Mouse (Mus musculus) kidney, postnatal 25 days (tissue): ENCODE measurements around the gene Rab44.

ENCODE experiments used
- DNase-seq, 2 experiments: peaks; one replicate each; pipeline ENCODE4 v3.0.0; 2021; ENCODE audit warnings: mixed read lengths in 2 of 2

Rab44 gene

GRCm38 (mm10) chr17:29091348-29091944 is 22.5 kb upstream of the Rab44 start:
- peak in 1 of 2 experiments; percentile 11 for DNase-seq

DNA sequence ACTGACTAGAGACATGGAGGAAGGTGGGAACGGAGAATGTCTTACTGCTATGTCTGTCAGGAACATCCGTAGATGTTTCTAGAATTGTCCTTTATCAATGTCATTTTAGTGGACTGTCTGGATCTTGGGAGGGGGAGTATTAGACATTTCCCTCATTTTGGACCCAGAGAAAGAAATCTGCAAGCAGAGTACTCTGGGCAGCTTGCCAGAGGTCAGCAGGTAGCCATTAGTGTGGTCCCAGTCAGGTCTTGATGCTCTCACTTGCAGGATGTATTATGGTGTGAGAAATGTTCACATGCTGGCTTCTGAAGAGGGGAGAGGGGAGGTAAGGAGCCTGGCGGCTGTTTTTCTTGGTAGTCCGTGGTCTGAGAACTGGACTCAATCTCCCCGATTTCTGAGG is 21.4 kb upstream of the Rab44 start:
- peak in 1 of 2 experiments; percentile 6 for DNase-seq

- DNase-seq: peak; percentile 93 to 94
Measured at GRCm38 (mm10) chr17:29093110-29093952, 20.6 kb upstream of the Rab44 start.

GRCm38 (mm10) chr17:29093961-29094309 is 20.0 kb upstream of the Rab44 start:
- peak in 1 of 2 experiments; percentile 20 for DNase-seq

- DNase-seq: peak; percentile 65 to 93
Measured at GRCm38 (mm10) chr17:29094310-29095181, 19.4 kb upstream of the Rab44 start.

DNA sequence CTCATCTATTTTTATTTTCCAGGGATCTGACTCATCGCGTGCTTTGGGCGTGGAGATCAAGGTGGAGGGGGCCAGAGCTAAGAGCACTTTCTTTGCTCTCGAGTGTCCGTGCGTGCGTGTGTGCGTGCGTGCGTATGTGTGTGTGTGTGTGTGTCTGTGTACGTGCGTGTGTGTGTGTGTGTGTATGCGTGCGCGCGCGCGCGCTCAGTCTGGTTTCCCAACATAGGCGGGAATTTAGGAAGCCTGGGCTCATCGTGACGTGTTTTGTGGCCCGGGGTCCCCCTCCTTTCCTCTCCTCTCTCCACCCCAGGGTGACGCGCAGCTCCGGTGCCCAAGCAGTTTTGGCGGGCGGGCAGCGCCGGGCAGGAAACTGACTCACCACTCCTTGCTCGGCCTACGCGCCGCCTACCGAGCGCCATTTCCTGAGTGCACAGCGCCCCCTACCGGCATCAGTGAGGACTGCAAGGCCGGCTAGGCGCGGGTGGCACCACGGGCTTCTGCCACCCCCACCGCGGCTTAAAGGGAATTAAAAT is 18.7 kb upstream of the Rab44 start:
- peak; percentile 94 to 96 for DNase-seq

DNA sequence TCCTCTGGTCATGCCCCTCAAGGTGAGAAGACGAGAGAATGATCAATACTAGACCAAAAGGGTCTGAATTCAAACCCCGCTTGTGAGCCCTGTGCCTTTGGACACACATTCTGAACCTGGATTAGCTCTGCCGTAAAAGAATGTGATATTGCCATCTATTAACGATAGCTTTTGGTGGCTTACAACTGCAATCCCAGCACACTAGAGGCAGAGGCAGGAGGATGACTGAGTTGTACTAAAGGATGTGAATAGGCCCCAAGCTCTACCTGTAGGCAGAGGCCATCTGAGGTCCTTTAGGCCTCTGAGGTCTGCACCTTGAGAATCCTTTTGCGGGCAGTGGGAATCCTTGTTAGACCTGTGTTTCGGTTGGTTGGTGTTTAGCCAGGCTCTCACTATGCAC is 17.7 kb upstream of the Rab44 start:
- peak; percentile 0 to 9 for DNase-seq

- DNase-seq: peak; percentile 0 to 19
Measured at GRCm38 (mm10) chr17:29096851-29097561, 16.9 kb upstream of the Rab44 start.

DNA sequence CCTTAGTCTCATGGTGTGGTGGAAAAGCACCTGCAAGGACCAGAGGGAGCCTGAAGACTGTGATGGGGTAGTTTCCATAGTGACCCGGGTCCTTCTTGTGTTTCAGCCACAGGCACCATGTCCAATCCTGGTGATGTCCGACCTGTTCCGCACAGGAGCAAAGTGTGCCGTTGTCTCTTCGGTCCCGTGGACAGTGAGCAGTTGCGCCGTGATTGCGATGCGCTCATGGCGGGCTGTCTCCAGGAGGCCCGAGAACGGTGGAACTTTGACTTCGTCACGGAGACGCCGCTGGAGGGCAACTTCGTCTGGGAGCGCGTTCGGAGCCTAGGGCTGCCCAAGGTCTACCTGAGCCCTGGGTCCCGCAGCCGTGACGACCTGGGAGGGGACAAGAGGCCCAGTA is 15.7 kb upstream of the Rab44 start:
- DNase-seq: peak; percentile 1 to 31

DNA sequence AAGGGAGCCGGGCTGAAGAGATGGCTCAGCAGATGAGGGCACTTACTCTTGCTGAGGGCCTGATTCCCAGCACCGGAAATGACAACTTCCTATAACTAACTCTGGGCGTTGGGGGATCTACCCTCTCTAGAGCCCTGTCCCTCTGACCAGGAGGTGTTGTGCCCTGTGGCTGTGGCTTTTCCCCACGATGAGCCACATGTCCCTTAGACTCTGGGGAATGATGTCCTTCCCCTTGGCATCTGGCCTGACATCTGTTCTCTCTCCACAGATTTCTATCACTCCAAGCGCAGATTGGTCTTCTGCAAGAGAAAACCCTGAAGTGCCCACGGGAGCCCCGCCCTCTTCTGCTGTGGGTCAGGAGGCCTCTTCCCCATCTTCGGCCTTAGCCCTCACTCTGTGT is 14.9 kb upstream of the Rab44 start:
- DNase-seq: peak; percentile 1 to 30

DNA sequence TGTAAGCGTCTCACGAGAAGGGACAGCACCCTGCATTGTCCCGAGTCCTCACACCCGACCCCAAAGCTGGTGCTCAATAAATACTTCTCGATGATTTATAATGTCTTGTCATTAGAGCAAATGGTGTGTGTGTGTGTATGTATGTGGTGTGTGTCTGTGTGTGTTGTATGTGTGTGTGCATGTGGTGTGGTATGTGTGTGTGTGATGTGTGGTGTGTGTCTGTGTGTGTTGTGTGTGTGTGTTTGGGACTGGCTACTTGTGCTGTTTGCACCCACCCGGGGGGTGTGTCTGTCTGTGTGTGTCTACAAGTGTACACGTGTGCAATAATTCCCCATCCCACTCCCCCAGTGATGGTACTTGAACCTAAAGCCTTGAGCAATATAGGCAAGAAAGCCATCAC is 13.3 kb upstream of the Rab44 start:
- DNase-seq: peak; percentile 0 to 19

DNA sequence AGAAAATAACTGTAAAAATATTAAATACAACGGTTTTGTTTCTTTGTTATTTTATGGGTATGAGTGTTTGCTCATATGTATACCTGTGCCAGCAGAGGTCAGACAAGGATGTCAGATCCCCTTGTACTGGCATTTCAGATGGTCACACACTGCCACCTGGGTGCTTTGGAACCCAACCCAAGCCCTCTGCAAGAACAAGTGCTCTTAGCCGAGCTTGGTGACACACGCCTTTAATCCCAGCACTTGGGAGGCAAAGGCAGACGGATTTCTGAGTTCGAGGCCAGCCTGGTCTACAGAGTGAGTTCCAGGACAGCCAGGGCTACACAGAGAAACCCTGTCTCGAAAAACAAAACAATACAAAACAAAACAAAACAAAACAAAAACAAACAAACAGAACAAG is 3.6 kb upstream of the Rab44 start:
- DNase-seq: peak in 1 of 2 experiments; percentile 12

DNA sequence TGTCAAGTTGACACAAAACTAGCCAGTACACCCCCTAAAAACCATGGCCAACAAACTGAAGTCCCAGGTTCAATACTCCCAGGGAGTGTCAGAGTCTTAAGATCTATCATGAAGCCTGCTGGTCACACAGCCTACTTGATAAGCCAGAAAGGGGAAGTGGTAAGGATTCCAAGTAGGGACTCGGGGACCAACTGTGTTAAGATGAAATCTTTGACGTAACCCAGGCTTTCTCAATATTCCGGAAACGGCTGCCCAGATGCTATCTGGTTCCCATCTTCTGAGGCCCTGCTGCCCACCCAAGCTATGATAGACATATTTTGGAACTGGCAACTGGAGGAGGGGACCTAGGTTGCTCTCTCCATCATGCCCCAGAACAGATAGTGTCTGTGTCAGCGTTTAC is 2.6 kb upstream of the Rab44 start:
- peak; percentile 0 to 22 for DNase-seq

DNA sequence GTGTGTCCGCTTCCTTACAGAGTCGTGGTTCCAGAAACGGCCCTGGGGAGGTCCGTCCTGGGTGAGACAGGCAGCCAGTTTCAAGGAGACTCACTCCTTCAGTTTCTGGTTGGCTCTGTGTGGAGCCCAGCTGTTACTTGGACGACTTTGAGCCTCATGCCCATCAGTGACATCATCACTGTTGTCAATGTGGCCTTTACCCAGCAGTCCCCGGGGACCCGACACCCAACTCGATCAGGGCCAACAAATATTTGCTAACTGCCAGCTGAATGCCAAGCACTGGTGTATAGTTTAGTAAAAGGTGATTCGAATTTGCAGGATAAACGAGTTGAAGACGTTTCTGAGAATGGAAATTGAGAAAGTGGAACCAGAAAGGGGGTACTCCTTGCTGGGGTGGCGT is 2.1 kb downstream of the Rab44 start:
- DNase-seq: peak in 1 of 2 experiments; percentile 36

DNA sequence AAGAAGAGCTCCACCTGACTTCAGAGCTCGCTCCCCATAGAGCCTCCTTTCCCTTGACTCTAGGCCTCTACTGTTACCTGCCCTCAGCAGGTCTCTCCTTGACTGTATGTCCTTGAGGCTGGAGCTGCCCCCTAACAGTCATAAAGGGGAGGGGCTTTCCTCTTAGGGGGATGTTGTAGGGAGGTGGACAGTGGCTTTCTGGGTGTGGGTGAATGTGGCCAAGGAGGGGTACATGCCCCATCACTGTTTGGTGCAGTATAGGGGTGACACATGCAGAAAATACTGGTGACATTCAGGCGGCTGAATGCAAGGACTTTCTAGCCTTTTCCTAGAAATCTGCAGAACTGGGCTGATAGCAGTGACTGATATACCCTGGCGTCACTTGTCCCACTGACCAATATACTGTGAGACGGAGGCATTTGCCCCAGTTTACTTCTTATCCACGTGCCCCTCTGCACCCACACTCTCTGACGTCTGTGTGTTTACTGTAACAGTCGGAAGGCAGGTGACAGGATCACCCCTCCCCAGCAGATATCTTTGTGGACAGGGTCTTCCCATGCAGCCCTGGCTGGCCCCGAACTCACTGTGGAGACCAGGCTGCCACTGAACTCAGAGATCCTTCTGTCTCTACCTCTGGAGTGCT is 3.2 kb downstream of the Rab44 start:
- peak in 1 of 2 experiments; percentile 1 for DNase-seq

DNA sequence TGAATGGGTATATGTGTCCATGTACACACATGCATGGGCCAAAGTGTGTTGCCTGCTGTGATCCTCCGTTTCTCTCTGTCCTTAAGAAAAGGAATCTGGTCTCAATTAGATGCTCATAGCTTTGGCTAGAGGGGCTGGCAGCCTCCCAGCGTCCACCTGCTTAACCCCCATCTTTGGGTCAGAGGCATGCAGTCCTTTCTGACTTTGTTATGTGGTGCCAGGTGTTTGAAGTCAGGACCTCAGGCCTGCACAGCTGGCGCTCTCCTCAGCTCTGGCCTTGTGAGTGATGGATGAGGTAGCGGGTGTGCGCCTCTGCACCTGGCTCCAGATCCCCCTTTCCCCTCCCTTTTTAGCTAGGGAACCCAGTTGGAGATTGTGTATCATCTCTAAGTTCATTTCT is 4.1 kb downstream of the Rab44 start:
- peak in 1 of 2 experiments; percentile 13 for DNase-seq

DNA sequence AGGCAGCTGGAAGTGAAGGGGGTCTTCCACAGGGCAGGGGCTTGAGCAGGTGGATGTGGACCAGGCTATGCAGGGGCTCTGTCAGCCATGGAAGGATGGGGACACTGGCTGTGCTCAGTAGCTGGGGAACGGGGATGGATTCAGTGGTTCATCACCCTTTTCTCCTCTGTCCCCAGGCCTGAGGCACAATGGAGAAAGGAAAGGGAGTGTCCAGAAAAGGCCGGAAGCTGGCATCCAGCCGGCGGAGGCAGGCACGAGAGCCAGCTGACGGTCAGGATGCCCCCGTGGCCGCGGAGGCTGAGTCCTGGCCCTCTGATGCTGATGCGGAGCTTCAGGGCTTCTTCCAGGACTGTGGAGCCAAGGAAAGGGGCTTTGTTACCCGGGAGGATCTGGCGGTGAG is 6.7 kb downstream of the Rab44 start:
- DNase-seq: peak; percentile 48 to 66

GRCm38 (mm10) chr17:29122817-29123216 is 8.9 kb downstream of the Rab44 start:
- peak; percentile 88 to 90 for DNase-seq

DNA sequence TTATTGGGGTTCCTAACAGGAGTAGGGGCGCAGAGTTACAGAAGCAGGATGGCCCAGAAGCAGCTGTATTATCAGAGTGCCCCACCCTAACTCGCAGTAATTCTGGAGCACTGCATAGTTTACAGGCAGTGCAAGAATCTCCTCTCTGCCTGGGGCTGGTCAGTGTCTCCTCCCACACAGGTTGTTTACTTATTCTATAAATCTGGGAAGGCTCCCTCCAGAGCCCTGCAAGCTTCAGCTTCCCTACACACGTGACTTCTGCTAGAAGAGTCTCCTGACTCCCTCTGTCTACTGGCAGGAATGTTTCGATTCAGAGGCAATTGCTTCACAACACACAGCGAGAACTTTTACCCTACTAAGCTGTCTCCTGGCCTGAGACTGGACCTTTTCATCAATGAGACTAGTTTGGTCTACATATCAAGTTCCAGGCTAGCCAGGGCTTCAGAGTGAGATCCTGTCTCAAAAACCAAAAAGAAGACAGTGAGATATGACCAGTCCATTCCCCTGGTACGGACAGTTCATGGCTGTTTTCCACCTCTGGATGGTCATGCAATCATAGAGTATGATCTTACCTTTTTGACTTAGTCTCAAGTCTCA is 9.7 kb downstream of the Rab44 start:
- DNase-seq: peak; percentile 22 to 43

- DNase-seq: peak in 1 of 2 experiments; percentile 17
Measured at GRCm38 (mm10) chr17:29126561-29126960, 12.6 kb downstream of the Rab44 start.

DNA sequence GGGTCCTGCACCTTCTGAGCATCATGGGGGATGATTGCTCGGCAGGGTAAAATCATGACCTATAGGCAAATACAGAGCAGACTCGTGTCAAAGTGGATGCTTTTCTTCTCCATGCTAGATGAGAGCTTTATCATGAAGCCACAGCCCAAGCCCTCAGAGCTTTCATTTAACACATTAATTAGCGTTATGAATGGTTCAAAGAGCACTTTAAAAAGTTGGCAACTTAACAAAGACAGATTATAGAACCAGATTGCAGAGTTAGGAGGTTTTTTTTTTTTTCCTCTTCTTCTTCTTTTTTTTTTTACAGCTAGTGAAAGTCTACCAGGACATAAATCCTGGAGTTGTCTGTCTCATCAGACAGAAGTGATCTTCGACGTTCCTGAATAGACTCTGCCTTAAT is 15.4 kb downstream of the Rab44 start:
- no peak for DNase-seq
